Mouse (Mus musculus) kidney, postnatal 0 days (tissue): ENCODE data around the gene Vmn1r111. TPM values are rescaled to one million over a fixed set of nuclear protein-coding genes. Genes with fewer than 3 reads are reported as not detected.
"Not testable (repeated sequence)": the region's sequence is repeated elsewhere in the genome, so short reads cannot be mapped to it uniquely, and the experiment has no call there.

Experiments
- ATAC-seq: fragments of 200-750 bp; cut with Nextera tagmentation; replicated peaks from 2 replicates; pipeline ENCODE4 v1.8.0; 2017; ENCODE audit warnings: low read depth, moderate number of reproducible peaks, moderate TSS enrichment, moderate library complexity; ENCODE audit not compliant: low FRiP score
- DNase-seq: peaks from one replicate; pipeline ENCODE4 v3.0.0-alpha.2; 2016; ENCODE audit warnings: low spot score
- H3K27ac ChIP-seq: fragments of 300-500 bp; sonication (generic); 2 replicates; pipeline ENCODE4 v1.5.1; 2014; ENCODE audit warnings: mild to moderate bottlenecking
- H3K27me3 ChIP-seq: fragments of 300-500 bp; sonication (generic); 2 replicates; pipeline ENCODE4 v1.6.1; 2014; ENCODE audit warnings: low read length, mixed read lengths; ENCODE audit not compliant: insufficient read depth
- H3K36me3 ChIP-seq: fragments of 300-500 bp; sonication (generic); 2 replicates; pipeline ENCODE4 v1.6.1; 2014; ENCODE audit warnings: low read length, mixed read lengths; ENCODE audit not compliant: insufficient read depth
- H3K4me1 ChIP-seq: fragments of 300-500 bp; sonication (generic); replicated peaks from 2 replicates; pipeline ENCODE4 v1.6.1; 2014; ENCODE audit warnings: antibody characterized with exemption, low read length, mixed read lengths; ENCODE audit not compliant: insufficient read depth
- H3K4me2 ChIP-seq: fragments of 300-500 bp; sonication (generic); 2 replicates; pipeline ENCODE4 v1.6.1; 2014; ENCODE audit warnings: mild to moderate bottlenecking, low read length, moderate library complexity, mixed read lengths
- H3K4me3 ChIP-seq: fragments of 300-500 bp; sonication (generic); replicated peaks from 2 replicates; pipeline ENCODE4 v1.5.1; 2014; ENCODE audit warnings: low read depth, low read length
- H3K9ac ChIP-seq: fragments of 300-500 bp; sonication (generic); 2 replicates; pipeline ENCODE4 v1.6.1; 2014; ENCODE audit warnings: low read depth, low read length
- H3K9me3 ChIP-seq: fragments of 300-500 bp; sonication (generic); replicated peaks from 2 replicates; pipeline ENCODE4 v1.6.1; 2016; ENCODE audit warnings: low read length, inconsistent platforms, mixed read lengths
- WGBS: fragments of 180-500 bp; shearing (Covaris S2); extraction: QIAGEN DNeasy Blood & Tissue Kit; methylation state at CpG from one replicate; pipeline ENCODE4 v1.1.7; 2014; 5-methylcytosine and 5-hydroxymethylcytosine counted together
- polyA plus RNA-seq: library from polyadenylated mRNA; unstranded; fragments of >200 nt; fragmentation: Nextera tagmentation; extraction: Ambion mirVana; gene quantifications from 2 replicates; pipeline ENCODE4 v1.2.1, GENCODE M21; 2015

Vmn1r111 gene
- polyA plus RNA-seq = not detected in 2 replicates

GRCm38 (mm10) chr7:20703116-20703515 lies at the start of gene Vmn1r111:
Gene Vmn1r111 (minus strand): TSS chr7:20703216.
- not testable (repeated sequence) for H3K4me1 ChIP-seq, H3K27ac ChIP-seq, H3K36me3 ChIP-seq, H3K27me3 ChIP-seq, ATAC-seq, H3K4me3 ChIP-seq, H3K4me2 ChIP-seq, H3K9me3 ChIP-seq, DNase-seq, H3K9ac ChIP-seq
- WGBS = no CpG with 5 or more reads among the region's 2 CpGs

- not testable (repeated sequence) for DNase-seq, H3K4me1 ChIP-seq, H3K9ac ChIP-seq, ATAC-seq, H3K4me3 ChIP-seq, H3K27me3 ChIP-seq, H3K36me3 ChIP-seq, H3K9me3 ChIP-seq, H3K4me2 ChIP-seq, H3K27ac ChIP-seq
- no CpG with 5 or more reads among the region's 1 CpGs for WGBS
These were observed 27.5 kb upstream of the Vmn1r111 start, which contains the start of gene Gm10668 for GRCm38 (mm10) chr7:20730524-20730923. Gene Gm10668 (minus strand): TSS chr7:20730624.

GRCm38 (mm10) chr7:20668618-20669017 lies 34.4 kb downstream of the Vmn1r111 start, which contains the start of gene Vmn1r107:
Gene Vmn1r107 (plus strand): TSS chr7:20668918.
- ATAC-seq, H3K9ac ChIP-seq, H3K27ac ChIP-seq, H3K4me1 ChIP-seq, H3K4me3 ChIP-seq, H3K36me3 ChIP-seq, H3K4me2 ChIP-seq, H3K9me3 ChIP-seq, DNase-seq, H3K27me3 ChIP-seq: not testable (repeated sequence)
- no CpG with 5 or more reads among the region's 3 CpGs for WGBS

Other genes starting within 250 kb of the Vmn1r111 start
- gene Gm10670, start 228.3 kb downstream of the Vmn1r111 start, polyA plus RNA-seq = not detected in 2 replicates
- not detected in 2 replicates for gene Vmn1r103, start 192.7 kb downstream of the Vmn1r111 start, polyA plus RNA-seq
- not detected in 2 replicates for gene Vmn1r104, start 169.4 kb downstream of the Vmn1r111 start, polyA plus RNA-seq
- gene Gm5726, start 157.5 kb downstream of the Vmn1r111 start, polyA plus RNA-seq = not detected in 2 replicates
- not detected in 2 replicates for gene Gm4141, start 127.0 kb downstream of the Vmn1r111 start, polyA plus RNA-seq
- gene Gm4513, start 104.2 kb downstream of the Vmn1r111 start, polyA plus RNA-seq = not detected in 2 replicates
- not detected in 2 replicates for gene Vmn1r107, start 34.3 kb downstream of the Vmn1r111 start, polyA plus RNA-seq
- not detected in 2 replicates for gene Gm10668, start 27.4 kb upstream of the Vmn1r111 start, polyA plus RNA-seq
- not detected in 2 replicates for gene Vmn1r112, start 68.0 kb upstream of the Vmn1r111 start, polyA plus RNA-seq
- gene Vmn1r113, start 84.1 kb upstream of the Vmn1r111 start, polyA plus RNA-seq = not detected in 2 replicates
- not detected in 2 replicates for gene Vmn1r114, start 109.0 kb upstream of the Vmn1r111 start, polyA plus RNA-seq
- gene Vmn1r115, start 141.8 kb upstream of the Vmn1r111 start, polyA plus RNA-seq = not detected in 2 replicates
- not detected in 2 replicates for gene Vmn1r116, start 169.0 kb upstream of the Vmn1r111 start, polyA plus RNA-seq
- not detected in 2 replicates for gene Vmn1r117, start 180.9 kb upstream of the Vmn1r111 start, polyA plus RNA-seq
- gene Vmn1r118, start 209.1 kb upstream of the Vmn1r111 start, polyA plus RNA-seq = not detected in 2 replicates